Mouse (Mus musculus) testis, adult 2 months (tissue): ENCODE data around the gene Aplp2.

Experiments used
- CTCF ChIP-seq: fragments of 200-500 bp; IDR thresholded peaks from 2 replicates; pipeline ENCODE4 v1.5.1; 2012; ENCODE audit warnings: low read depth, mild to moderate bottlenecking, inconsistent platforms, low read length, moderate library complexity; ENCODE audit not compliant: control insufficient read depth, insufficient read depth, insufficient replicate concordance
- POLR2A ChIP-seq: fragments of 200-500 bp; IDR thresholded peaks from 2 replicates; pipeline ENCODE4 v1.6.1; 2012; ENCODE audit warnings: low read depth, mild to moderate bottlenecking, inconsistent platforms, low read length, moderate library complexity; ENCODE audit not compliant: control insufficient read depth

GRCm38 (mm10) chr9:31226541-31226940 is 14.9 kb upstream of the Aplp2 start:
- TF ChIP-seq CTCF (no peak), POLR2A (no peak)
